Mouse (Mus musculus) ES-Bruce4 (cell line): Measurements from ENCODE around the gene Dppa5a. TPM values are rescaled to one million over a fixed set of nuclear protein-coding genes. Genes with fewer than 3 reads are reported as not detected.
A peak's percentile ranks its signal among the peaks of the same experiment; 100 is the strongest.

Experiments
- H3K27ac ChIP-seq: 2 replicates; pipeline ENCODE4 v1.5.1; 2012; ENCODE audit warnings: low read length, inconsistent platforms; ENCODE audit not compliant: insufficient read depth
- H3K27me3 ChIP-seq: 2 replicates; pipeline ENCODE4 v1.6.1; 2012; ENCODE audit warnings: mild to moderate bottlenecking, low read length, inconsistent platforms; ENCODE audit not compliant: control insufficient read depth, poor library complexity, insufficient read depth, severe bottlenecking
- H3K36me3 ChIP-seq: 2 replicates; pipeline ENCODE4 v1.6.1; 2012; ENCODE audit warnings: inconsistent platforms, mild to moderate bottlenecking, low read length, moderate library complexity; ENCODE audit not compliant: control insufficient read depth, poor library complexity, insufficient read depth, severe bottlenecking
- H3K4me1 ChIP-seq: one replicate; pipeline ENCODE4 v1.8.1; 2011; ENCODE audit warnings: low read length; ENCODE audit not compliant: control insufficient read depth, insufficient read depth
- H3K4me3 ChIP-seq: 2 replicates; pipeline ENCODE4 v1.5.1; 2011; ENCODE audit warnings: low read depth, mild to moderate bottlenecking, low read length
- H3K9ac ChIP-seq: 2 replicates; pipeline ENCODE4 v1.6.1; 2012; ENCODE audit warnings: low read depth, mild to moderate bottlenecking, inconsistent platforms; ENCODE audit not compliant: poor library complexity, severe bottlenecking
- H3K9me3 ChIP-seq: replicated peaks from 2 replicates; pipeline ENCODE4 v1.6.1; 2012; ENCODE audit warnings: mild to moderate bottlenecking, low read length, inconsistent platforms; ENCODE audit not compliant: control insufficient read depth, poor library complexity, insufficient read depth, severe bottlenecking
- CTCF ChIP-seq: IDR thresholded peaks from one replicate; pipeline ENCODE4 v1.8.1; 2011; ENCODE audit warnings: low read depth, low read length
- EP300 ChIP-seq: IDR thresholded peaks from 2 replicates; pipeline ENCODE4 v1.6.1; 2011; ENCODE audit warnings: low read depth, low read length; ENCODE audit not compliant: insufficient read depth
- POLR2A ChIP-seq: IDR thresholded peaks from one replicate; pipeline ENCODE4 v1.8.1; 2011; ENCODE audit warnings: low read length; ENCODE audit not compliant: insufficient read depth
- polyA plus RNA-seq: library from polyadenylated mRNA; stranded (reverse); fragments of >200 nt; gene quantifications from 2 replicates; pipeline ENCODE4 v1.2.4, GENCODE M21; 2011; ENCODE audit warnings: low read depth; ENCODE audit not compliant: missing spikeins, insufficient read depth, insufficient read length

The Dppa5a gene
- polyA plus RNA-seq, 1 experiment: 5,317 TPM

- Histone ChIP-seq H3K27me3 (no peaks in the 10 kb centered on the region), H3K9me3 (no peaks in the 10 kb centered on the region), H3K9ac (peak overlapping the region; percentile 69), H3K4me3 (no peak overlapping the region), H3K27ac (peak overlapping the region; percentile 100), H3K36me3 (no peaks in the 10 kb centered on the region), H3K4me1 (peaks cover 8% of the 10 kb centered on the region)
- no peak for TF ChIP-seq POLR2A
- no peak for TF ChIP-seq CTCF
- TF ChIP-seq EP300: no peak
Measured at GRCm38 (mm10) chr9:78369786-78370185, 1.8 kb upstream of the Dppa5a start.

- Histone ChIP-seq H3K4me3 (no peak overlapping the region), H3K4me1 (peaks cover 8% of the 10 kb centered on the region)
- no peak for TF ChIP-seq POLR2A
- peak; percentile 99 for TF ChIP-seq EP300
Measured at GRCm38 (mm10) chr9:78369349-78369748, 1.4 kb upstream of the Dppa5a start.

GRCm38 (mm10) chr9:78368671-78369293 is 805 bp upstream of the Dppa5a start:
- no peak for TF ChIP-seq EP300
- no peak for TF ChIP-seq POLR2A
- no peak for TF ChIP-seq CTCF
- Histone ChIP-seq H3K4me3 (no peak overlapping the region), H3K9ac (peak overlapping the region; percentile 69), H3K9me3 (no peaks in the 10 kb centered on the region), H3K4me1 (peaks cover 5% of the 10 kb centered on the region), H3K27me3 (no peaks in the 10 kb centered on the region), H3K27ac (peak overlapping the region; percentile 100), H3K36me3 (no peaks in the 10 kb centered on the region)

More at GRCm38 (mm10) chr9:78369349-78369748, 1.4 kb upstream of the Dppa5a start:
- Histone ChIP-seq H3K27ac (peak overlapping the region; percentile 100), H3K36me3 (no peaks in the 10 kb centered on the region), H3K9me3 (no peaks in the 10 kb centered on the region), H3K27me3 (no peaks in the 10 kb centered on the region), H3K9ac (peak overlapping the region; percentile 69)

- Histone ChIP-seq H3K4me1 (peaks cover 2% of the 10 kb centered on the region), H3K4me3 (peak overlapping the region; percentile 69), H3K9ac (peak overlapping the region; percentile 95), H3K27ac (peak overlapping the region; percentile 92), H3K9me3 (no peaks in the 10 kb centered on the region), H3K36me3 (no peaks in the 10 kb centered on the region), H3K27me3 (no peaks in the 10 kb centered on the region)
- TF ChIP-seq CTCF (no peak), POLR2A (peak; percentile 46), EP300 (peak; percentile 82; the same call in 1 of the 2 replicates)
Measured at GRCm38 (mm10) chr9:78365850-78366544, 2.0 kb downstream of the Dppa5a start.

GRCm38 (mm10) chr9:78364701-78365100 is 3.3 kb downstream of the Dppa5a start:
- no peaks in the 10 kb centered on the region for H3K9me3 ChIP-seq
- no peaks in the 10 kb centered on the region for H3K27me3 ChIP-seq
- H3K9ac ChIP-seq: 0 out of 2 replicates have a peak overlapping the region, but pooled peaks have one; percentile 95
- H3K36me3 ChIP-seq: no peaks in the 10 kb centered on the region
- H3K4me3 ChIP-seq: no peak overlapping the region
- peaks cover 2% of the 10 kb centered on the region for H3K4me1 ChIP-seq
- peak overlapping the region; percentile 96 for H3K27ac ChIP-seq
- TF ChIP-seq EP300 (peak; percentile 99), POLR2A (no peak)

GRCm38 (mm10) chr9:78363374-78363773 is 4.6 kb downstream of the Dppa5a start:
- H3K27me3 ChIP-seq: no peaks in the 10 kb centered on the region
- TF ChIP-seq CTCF: no peak
- no peak for TF ChIP-seq EP300
- no peak for TF ChIP-seq POLR2A
- H3K4me1 ChIP-seq: peaks cover 3% of the 10 kb centered on the region
- peak overlapping the region; percentile 27; the same call in 1 of the 2 replicates for H3K9ac ChIP-seq
- H3K36me3 ChIP-seq: no peaks in the 10 kb centered on the region
- H3K9me3 ChIP-seq: no peaks in the 10 kb centered on the region
- H3K27ac ChIP-seq: peak overlapping the region; percentile 96
- H3K4me3 ChIP-seq: no peak overlapping the region
